Mouse (Mus musculus) bone marrow macrophage, adult 2 months (primary cell): Measurements from ENCODE around the gene Mtrex. TPM values are rescaled to one million over a fixed set of nuclear protein-coding genes. Genes with fewer than 3 reads are reported as not detected.

Source experiments
- H3K27ac ChIP-seq: 2 replicates; pipeline ENCODE4 v1.5.1; 2012; ENCODE audit warnings: low read depth, low read length; ENCODE audit not compliant: insufficient read depth
- H3K4me1 ChIP-seq: 2 replicates; pipeline ENCODE4 v1.6.1; 2012; ENCODE audit warnings: low read length; ENCODE audit not compliant: control insufficient read depth, insufficient read depth
- H3K4me3 ChIP-seq: 2 replicates; pipeline ENCODE4 v1.5.1; 2012; ENCODE audit warnings: mild to moderate bottlenecking, low read length, moderate library complexity; ENCODE audit not compliant: insufficient read depth
- CTCF ChIP-seq: IDR thresholded peaks from 2 replicates; pipeline ENCODE4 v1.5.1; 2012; ENCODE audit warnings: low read depth, mild to moderate bottlenecking, low read length, moderate library complexity
- POLR2A ChIP-seq: IDR thresholded peaks from 2 replicates; pipeline ENCODE4 v1.6.1; 2012; ENCODE audit warnings: mild to moderate bottlenecking, low read depth, low read length, borderline replicate concordance
- polyA plus RNA-seq: library from polyadenylated mRNA; stranded (reverse); fragments of >200 nt; gene quantifications from 2 replicates; pipeline ENCODE4 v1.2.4, GENCODE M21; 2012; ENCODE audit not compliant: missing spikeins, insufficient read depth, insufficient read length

Gene Mtrex
- polyA plus RNA-seq, 1 experiment = 31.7 TPM

DNA sequence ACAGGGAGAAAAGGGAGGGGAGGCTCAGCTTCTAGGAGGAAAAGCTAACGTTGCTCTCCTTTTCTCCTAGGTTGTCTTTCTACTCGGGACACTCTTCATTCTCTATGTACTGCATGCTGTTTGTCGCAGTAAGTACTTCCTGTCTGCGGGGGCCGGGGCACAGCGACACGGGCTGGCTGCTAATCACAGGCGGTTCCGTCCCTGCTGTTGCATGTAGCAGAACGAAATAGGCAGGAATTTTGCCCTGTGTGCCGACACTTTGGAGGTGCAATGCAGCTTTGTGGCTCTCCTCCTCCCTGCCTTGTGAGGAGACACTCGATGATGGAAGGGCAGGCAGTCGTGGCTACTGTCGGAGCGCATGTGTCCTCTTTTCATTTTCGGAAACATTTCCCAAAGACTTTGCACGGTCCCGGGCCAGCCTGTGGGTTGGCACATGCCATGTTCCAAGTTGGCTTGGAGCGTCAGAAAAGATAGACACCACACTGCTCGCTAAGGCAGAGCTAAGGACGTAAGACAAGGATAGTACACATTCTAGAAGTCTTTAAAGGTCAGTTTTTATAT lies 67.5 kb downstream of the Mtrex start:
- Histone ChIP-seq H3K4me1 (no peaks in the 10 kb centered on the region), H3K4me3 (no peak overlapping the region), H3K27ac (no peak overlapping the region)
- TF ChIP-seq CTCF (no peak), POLR2A (no peak)

DNA sequence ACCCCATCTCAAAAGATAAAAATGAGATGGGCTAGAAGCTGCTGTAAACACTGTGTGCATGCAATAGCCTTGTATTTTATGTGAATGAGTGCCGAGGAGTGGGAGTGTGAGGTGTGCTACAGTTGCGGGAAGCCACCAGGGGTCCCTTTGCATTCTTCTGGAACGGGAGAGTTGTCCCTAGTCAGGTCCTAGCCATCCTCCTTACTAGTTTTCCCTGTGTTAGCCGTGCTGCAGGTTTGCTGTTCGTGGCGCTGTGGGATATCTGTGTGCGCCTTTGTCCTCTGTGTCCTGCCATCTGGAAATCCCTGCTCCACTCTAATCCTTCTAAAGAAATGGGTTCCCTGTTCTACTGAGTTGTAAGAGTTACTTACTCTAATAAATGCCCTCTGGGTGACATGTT lies 69.3 kb downstream of the Mtrex start:
- Histone ChIP-seq H3K4me1 (no peaks in the 10 kb centered on the region), H3K4me3 (no peak overlapping the region), H3K27ac (no peak overlapping the region)
- TF ChIP-seq POLR2A = no peak
- no peak for TF ChIP-seq CTCF

DNA sequence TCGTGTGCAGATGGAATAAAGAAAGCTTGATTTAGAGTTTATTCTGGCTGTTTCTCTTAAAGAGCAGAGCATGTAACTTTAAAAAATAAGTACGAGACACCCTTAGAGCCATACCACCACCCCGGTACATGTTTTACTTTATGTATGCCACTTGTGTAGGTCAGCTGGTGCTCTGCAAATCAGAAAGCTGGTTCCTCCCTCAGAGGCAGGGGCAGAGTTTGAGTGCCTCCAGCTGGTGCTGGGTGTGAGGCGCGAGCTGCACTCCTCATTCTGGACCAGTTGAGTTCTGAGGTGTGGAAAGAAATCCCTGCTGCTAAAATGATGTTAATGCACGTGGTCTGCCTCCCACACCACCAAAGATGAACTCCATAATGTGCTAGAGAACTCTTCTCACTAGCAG lies 72.8 kb downstream of the Mtrex start:
- H3K4me3 ChIP-seq = no peak overlapping the region
- H3K4me1 ChIP-seq = no peaks in the 10 kb centered on the region
- no peak for TF ChIP-seq CTCF
- TF ChIP-seq POLR2A = no peak
- no peak overlapping the region for H3K27ac ChIP-seq

DNA sequence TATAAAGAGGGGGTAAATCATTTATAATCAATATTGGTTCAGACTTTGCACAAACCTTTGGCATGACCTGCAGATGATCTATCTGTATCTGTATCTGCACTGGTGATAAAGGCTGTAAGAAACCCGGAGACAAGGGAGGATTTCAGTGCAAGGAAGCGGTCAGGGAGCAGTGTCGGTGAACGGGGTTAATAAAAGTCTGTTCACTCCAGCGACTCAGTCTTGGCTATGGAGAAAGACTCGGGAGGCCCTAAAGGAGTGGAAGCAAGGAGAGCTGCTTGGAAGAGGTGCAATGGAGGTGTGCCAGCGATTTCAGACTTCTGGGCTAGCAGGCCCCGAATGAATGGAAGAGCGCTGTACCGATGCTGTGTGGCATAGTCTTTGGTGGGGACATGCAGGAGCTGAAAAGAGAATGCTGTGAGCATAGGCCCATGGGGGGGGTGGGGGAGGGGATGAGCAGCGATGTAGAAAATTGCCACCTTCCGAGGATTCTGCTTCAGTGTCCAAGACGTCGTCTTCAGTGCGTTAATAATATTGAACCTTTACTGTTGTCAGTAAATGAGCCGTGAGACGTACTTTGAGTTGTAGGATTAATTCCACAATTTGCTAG lies 73.4 kb downstream of the Mtrex start:
- H3K4me3 ChIP-seq = no peak overlapping the region
- no peaks in the 10 kb centered on the region for H3K4me1 ChIP-seq
- H3K27ac ChIP-seq = no peak overlapping the region
- TF ChIP-seq POLR2A (no peak), CTCF (no peak)

DNA sequence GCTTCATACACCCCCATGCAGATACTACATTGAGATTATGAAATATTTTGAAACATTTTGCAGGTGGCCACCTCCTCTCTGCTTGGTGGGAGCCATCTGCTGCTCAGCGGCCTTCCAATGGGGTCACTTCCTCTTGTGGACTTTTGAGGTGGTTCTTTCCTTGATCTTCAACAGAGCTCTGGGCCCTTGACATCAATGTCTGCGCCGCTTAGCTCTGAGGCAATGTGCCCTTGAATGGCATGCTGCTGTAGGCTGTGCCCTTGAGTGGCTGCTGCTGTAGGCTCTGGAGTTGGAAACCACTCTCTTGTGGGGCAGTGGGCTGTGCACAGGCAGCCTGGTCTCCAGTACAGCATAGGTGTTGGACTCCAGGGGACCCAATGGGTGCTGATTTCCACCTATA lies 81.3 kb downstream of the Mtrex start:
- H3K4me3 ChIP-seq = no peak overlapping the region
- TF ChIP-seq CTCF (no peak), POLR2A (no peak)

DNA sequence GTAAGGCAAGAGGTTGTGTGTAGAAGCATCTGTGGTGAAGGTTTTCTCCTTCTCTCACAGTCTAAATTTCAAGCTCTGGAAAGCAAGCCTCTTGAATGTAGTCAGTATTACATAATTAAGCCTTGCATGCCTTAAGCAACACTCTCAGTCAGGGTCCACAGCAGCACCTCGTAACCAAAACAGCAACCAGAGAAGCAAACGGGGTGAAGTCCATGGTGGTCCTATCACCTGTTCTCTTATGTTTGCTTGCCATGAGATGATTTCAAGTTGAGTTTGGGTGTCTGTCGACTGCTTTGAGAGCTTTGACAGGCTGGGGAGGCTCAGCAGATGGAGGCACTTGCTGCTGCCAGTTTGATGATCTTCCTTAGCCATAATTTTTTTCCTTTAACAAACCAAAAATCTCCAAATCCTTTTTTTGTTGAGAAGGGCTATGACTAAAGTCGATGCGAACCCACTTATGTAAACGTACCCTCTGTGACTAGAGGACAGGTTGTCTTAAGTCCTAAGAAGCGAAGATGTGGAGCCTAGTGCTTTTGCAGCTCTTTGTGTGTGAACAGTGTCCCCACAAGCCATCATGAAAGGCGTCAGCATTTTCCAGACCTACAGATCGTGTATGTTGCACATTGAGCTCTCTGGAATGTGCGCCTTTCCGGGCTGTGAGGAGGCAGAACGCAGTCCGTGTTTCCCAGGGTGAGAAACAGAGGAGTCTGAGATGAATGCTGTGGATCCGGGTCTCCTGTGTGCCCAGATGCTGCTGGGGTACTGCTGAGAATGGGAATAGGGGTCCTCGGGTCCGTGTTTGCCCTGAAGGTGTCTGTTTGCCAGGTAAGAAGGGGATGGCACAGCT lies 86.7 kb downstream of the Mtrex start:
- no peak overlapping the region for H3K27ac ChIP-seq
- H3K4me3 ChIP-seq = no peak overlapping the region
- TF ChIP-seq CTCF = no peak
- TF ChIP-seq POLR2A = no peak
- H3K4me1 ChIP-seq = no peaks in the 10 kb centered on the region

More for the DNA sequence above, 81.3 kb downstream of the Mtrex start:
- no peaks in the 10 kb centered on the region for H3K4me1 ChIP-seq
- H3K27ac ChIP-seq = no peak overlapping the region

DNA sequence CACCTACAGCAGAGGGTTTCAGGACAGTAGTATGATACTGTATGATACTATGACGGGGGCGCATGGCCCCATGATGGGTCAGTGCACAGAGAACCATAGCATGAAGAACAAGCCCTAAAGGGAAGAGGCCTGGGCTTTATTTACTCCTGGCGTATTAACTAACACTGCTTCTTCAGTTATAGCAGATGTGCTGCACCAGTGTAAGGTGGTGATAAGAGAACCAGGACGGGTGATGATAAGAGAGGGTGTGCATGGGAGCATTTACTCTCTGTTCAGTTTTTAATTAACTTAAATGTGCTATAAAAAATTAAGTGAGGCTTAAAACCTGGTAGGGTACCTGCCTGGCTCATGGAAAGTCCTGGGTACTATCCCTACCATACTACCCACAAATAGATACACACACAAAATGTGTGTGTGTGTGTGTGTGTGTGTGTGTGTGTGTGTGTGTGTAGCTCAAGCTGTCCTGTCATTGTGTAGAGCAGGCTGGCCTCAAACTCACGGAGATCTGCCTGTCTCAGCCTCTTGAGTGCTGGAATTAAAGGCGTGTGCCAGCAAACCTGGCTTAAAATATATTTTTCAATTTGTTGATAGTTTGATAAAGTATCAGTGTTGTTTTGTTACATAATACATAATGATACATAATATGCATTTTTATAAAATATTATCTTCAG lies 88.5 kb downstream of the Mtrex start:
- Histone ChIP-seq H3K27ac (no peak overlapping the region), H3K4me1 (no peaks in the 10 kb centered on the region), H3K4me3 (no peak overlapping the region)
- no peak for TF ChIP-seq POLR2A

DNA sequence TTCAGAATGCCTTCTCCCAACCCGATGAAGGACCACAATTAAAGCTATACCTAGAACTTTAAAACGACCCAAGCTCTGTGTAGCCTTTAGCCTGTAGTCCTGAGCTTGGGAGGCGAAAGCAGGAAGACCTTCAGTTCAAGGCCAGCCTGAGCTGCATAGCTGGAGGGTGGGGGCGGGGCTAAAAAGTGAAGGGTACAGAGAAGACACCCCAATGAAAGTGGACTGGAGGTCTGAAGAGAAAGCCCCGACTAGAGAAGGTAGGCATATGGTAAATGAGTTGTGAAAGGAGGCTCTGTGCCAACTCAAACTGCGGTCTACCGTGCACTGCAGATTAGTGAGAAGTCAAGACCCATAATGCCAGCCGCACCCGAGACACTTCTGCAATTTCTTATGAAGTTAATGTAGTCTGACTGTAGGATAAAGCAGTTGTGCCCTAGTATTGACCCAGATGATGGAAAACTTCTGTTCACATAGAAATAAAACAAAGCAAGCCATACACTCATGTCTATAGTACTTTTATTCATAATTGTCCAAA lies 89.5 kb downstream of the Mtrex start:
- H3K27ac ChIP-seq = no peak overlapping the region
- H3K4me1 ChIP-seq = no peaks in the 10 kb centered on the region
- TF ChIP-seq POLR2A (no peak), CTCF (no peak)
- no peak overlapping the region for H3K4me3 ChIP-seq

DNA sequence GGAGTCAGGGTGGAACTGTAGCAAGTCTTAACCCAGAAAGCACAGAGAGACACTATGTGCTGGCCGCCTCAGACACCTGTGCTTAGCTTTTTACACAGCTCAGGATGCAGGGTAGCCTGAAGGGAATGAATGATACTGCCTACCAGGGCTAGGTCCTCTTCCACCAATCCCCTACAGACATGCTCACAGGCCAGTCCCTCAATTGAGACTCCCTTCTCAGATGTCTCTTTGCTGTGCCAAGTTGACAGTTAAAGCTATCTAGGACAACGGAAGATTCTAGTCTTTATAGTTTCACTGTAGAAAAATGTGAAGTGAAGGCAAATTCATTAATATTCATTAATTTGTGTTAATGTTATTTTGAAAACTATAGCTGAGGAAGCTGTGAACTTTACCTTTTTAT lies 90.2 kb downstream of the Mtrex start:
- Histone ChIP-seq H3K4me3 (no peak overlapping the region), H3K27ac (no peak overlapping the region), H3K4me1 (no peaks in the 10 kb centered on the region)
- TF ChIP-seq POLR2A (no peak), CTCF (no peak)
